Mouse (Mus musculus) telencephalon, adult 2 months (tissue): Measurements from ENCODE around the gene 1700020N01Rik.

ENCODE experiments used
- DNase-seq: peaks from one replicate; pipeline ENCODE4 v3.0.0-alpha.2; 2011; ENCODE audit warnings: low read depth, low spot score

Gene 1700020N01Rik

DNA sequence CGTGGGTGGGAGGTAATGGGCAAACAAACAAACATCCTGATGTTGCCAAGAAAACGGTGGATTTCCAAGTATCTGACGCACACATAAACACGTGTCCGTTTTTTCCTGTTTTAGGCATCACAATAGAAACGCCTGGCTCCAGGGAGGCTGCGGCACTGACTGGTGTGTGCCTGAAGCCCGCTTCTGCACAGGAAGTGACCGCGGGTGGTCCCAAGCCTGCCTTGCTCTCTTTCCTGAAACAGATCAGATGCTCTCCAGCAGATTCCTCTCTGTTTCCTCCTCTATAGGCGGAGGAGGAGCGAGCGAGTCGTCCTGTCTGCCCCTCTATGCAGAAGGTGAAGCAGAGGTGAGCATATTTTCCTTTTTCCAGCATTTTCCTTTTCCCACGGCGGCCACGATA is 76.0 kb downstream of the 1700020N01Rik start:
- no peak for DNase-seq

DNA sequence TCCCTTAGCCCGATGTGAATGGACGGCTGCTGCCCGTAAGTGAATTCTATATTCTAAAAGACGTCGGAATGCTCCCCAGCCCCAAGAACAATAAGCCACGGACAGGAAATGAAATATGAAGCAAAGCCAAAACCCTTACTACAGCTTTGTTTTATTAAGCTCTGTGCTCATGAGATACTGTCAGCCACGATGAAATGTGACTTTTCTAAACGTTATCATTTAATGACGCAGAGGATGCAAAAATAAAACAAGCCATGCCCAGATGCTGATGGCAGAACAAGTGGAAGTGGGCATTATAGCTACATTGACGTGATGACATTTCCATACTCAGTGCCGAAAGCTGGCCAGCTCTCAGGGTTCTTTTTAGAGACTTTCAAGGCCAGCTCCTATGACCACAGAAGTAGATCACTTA is 76.8 kb downstream of the 1700020N01Rik start:
- DNase-seq = no peak

DNA sequence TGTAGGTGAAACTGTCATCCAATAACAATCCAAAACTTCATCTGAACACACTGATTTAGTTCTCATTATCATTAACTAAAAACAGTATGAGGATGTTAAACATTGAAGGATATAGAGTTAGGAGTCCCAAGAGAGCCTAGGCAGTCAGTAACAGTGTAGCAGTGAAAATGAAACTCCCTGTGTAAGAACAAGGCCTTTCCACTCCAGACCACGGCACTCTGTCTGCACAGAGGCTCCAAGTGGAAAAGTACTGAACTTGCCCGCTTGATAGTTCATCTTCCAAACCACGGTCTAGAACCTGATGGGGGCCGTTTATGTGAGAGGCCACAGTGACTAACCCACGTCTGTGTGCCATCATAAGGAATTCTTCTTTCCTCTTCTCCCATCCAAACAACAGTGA is 77.2 kb downstream of the 1700020N01Rik start:
- no peak for DNase-seq
